Mouse (Mus musculus): ENCODE data around the gene Bach1. TPM values are rescaled to one million over a fixed set of nuclear protein-coding genes. Genes with fewer than 3 reads are reported as not detected.
A peak's percentile ranks its signal among the peaks of the same experiment; 100 is the strongest.

Bach1 gene
- polyA plus RNA-seq, 2 experiments, result 4.2 to 5.4 TPM

- Histone ChIP-seq H3K4me1 (replicated peaks; ENCODE audit: control insufficient read depth in 2 of 2, insufficient read depth in 2 of 2, low read length in 1 of 2) (peaks cover 53 to 54% of the 10 kb centered on the region in 2 experiments), H3K27ac (peak overlapping the region; percentile 90), H3K9ac (replicated peaks) (peak overlapping the region; percentile 96), H3K36me3 (replicated peaks; ENCODE audit: control insufficient read depth, insufficient read depth, low read depth) (no peaks in the 10 kb centered on the region), H3K27me3 (ENCODE audit: control insufficient read depth, insufficient read depth, low read length) (no peaks in the 10 kb centered on the region), H3K4me3 (ENCODE audit: insufficient read depth in 1 of 2, low read depth in 2 of 2, low read length in 2 of 2) (peak overlapping the region; percentile 81 to 89), H3K9me3 (ENCODE audit: control insufficient read depth, low read length) (no peaks in the 10 kb centered on the region), H3K4me2 (ENCODE audit: low read depth) (peak overlapping the region; percentile 66)
- TF ChIP-seq EP300 (IDR thresholded peaks at IDR 0.05; ENCODE audit: low read depth), result no peak
- TF ChIP-seq CTCF (IDR thresholded peaks at IDR 0.05; ENCODE audit: low read depth), result no peak
- no peak for ATAC-seq (ENCODE audit: insufficient read depth)
- DNase-seq (ENCODE audit: low read depth in 3 of 3, low spot score in 3 of 3), result no peak
- 18% methylated on average over 3 of the region's 3 CpGs for WGBS (ENCODE audit: insufficient replicate concordance)
Measured at GRCm38 (mm10) chr16:87700395-87700765, 1.6 kb downstream of the Bach1 start.

- H3K9me3 ChIP-seq (ENCODE audit: control insufficient read depth, low read length), result no peaks in the 10 kb centered on the region
- H3K4me3 ChIP-seq (ENCODE audit: insufficient read depth in 1 of 2, low read depth in 2 of 2, low read length in 2 of 2), result no peak overlapping the region
- H3K36me3 ChIP-seq (replicated peaks; ENCODE audit: control insufficient read depth, insufficient read depth, low read depth), result no peaks in the 10 kb centered on the region
- H3K27ac ChIP-seq, result no peak overlapping the region
- no peaks in the 10 kb centered on the region for H3K27me3 ChIP-seq (ENCODE audit: control insufficient read depth, insufficient read depth, low read length)
- no peak for DNase-seq (ENCODE audit: low read depth in 3 of 3, low spot score in 3 of 3)
- WGBS (ENCODE audit: insufficient replicate concordance), result 60% methylated on average over 2 of the region's 2 CpGs
- no peak overlapping the region; the same call in 1 of the 2 replicates for H3K9ac ChIP-seq (replicated peaks)
- ATAC-seq (ENCODE audit: insufficient read depth), result no peak
- TF ChIP-seq CTCF (IDR thresholded peaks at IDR 0.05; ENCODE audit: low read depth) (no peak), EP300 (IDR thresholded peaks at IDR 0.05; ENCODE audit: low read depth) (no peak)
- peak overlapping the region; percentile 44; the same call in 1 of the 2 replicates for H3K4me2 ChIP-seq (ENCODE audit: low read depth)
- H3K4me1 ChIP-seq (replicated peaks; ENCODE audit: control insufficient read depth in 2 of 2, insufficient read depth in 2 of 2, low read length in 1 of 2), result peaks cover 65 to 69% of the 10 kb centered on the region in 2 experiments
Measured at GRCm38 (mm10) chr16:87701891-87702290, 3.1 kb downstream of the Bach1 start.

- ATAC-seq (ENCODE audit: insufficient read depth) (no peak), DNase-seq (ENCODE audit: low read depth in 3 of 3, low spot score in 3 of 3) (no peak)
- TF ChIP-seq EP300 (IDR thresholded peaks at IDR 0.05; ENCODE audit: low read depth) (no peak), CTCF (IDR thresholded peaks at IDR 0.05; ENCODE audit: low read depth) (no peak)
- H3K27me3 ChIP-seq (ENCODE audit: control insufficient read depth, insufficient read depth, low read length), result no peaks in the 10 kb centered on the region
- H3K9me3 ChIP-seq (ENCODE audit: control insufficient read depth, low read length), result no peaks in the 10 kb centered on the region
- no peak overlapping the region for H3K9ac ChIP-seq (replicated peaks)
- H3K4me2 ChIP-seq (ENCODE audit: low read depth), result peak overlapping the region; percentile 84
- H3K36me3 ChIP-seq (replicated peaks; ENCODE audit: control insufficient read depth, insufficient read depth, low read depth), result no peaks in the 10 kb centered on the region
- H3K4me1 ChIP-seq (replicated peaks; ENCODE audit: control insufficient read depth in 2 of 2, insufficient read depth in 2 of 2, low read length in 1 of 2), result peaks cover 66 to 68% of the 10 kb centered on the region in 2 experiments
- H3K27ac ChIP-seq, result peak overlapping the region; percentile 67; the same call in 1 of the 2 replicates
- 87% methylated on average over 5 of the region's 5 CpGs for WGBS (ENCODE audit: insufficient replicate concordance)
- no peak overlapping the region for H3K4me3 ChIP-seq (ENCODE audit: insufficient read depth in 1 of 2, low read depth in 2 of 2, low read length in 2 of 2)
Measured at GRCm38 (mm10) chr16:87702881-87703280, 4.1 kb downstream of the Bach1 start.

DNA sequence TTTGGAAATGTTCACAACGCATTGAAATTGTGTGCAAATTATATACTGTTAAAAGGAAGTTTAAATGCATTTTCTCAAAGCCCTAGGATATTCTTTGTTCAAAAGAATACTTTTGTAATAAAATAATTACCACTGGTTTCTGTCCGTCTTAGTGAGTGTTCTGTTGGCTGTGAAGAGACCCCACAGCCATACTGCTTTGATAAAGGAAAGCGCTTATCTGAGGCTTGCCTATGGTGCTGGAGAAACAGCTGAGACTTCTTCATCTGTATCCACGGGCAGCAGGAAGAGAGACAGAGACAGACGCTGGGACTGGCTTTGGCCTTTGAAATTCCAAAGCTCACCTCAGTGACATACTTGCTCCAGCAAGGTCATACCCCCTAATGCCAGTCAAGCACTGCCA lies 5.5 kb downstream of the Bach1 start:
- H3K27ac ChIP-seq, result peak overlapping the region; percentile 67
- no peaks in the 10 kb centered on the region for H3K36me3 ChIP-seq (replicated peaks; ENCODE audit: control insufficient read depth, insufficient read depth, low read depth)
- H3K4me1 ChIP-seq (replicated peaks; ENCODE audit: control insufficient read depth in 2 of 2, insufficient read depth in 2 of 2, low read length in 1 of 2), result peaks cover 75% of the 10 kb centered on the region in 2 experiments
- peak overlapping the region; percentile 57 for H3K9ac ChIP-seq (replicated peaks)
- DNase-seq (ENCODE audit: low read depth in 3 of 3, low spot score in 3 of 3) (peak in 2 of 3 experiments; percentile 41 to 45), ATAC-seq (ENCODE audit: insufficient read depth) (no peak)
- 25% methylated on average over 5 of the region's 5 CpGs for WGBS (ENCODE audit: insufficient replicate concordance)
- peak; percentile 71 for TF ChIP-seq EP300 (IDR thresholded peaks at IDR 0.05; ENCODE audit: low read depth)
- TF ChIP-seq CTCF (IDR thresholded peaks at IDR 0.05; ENCODE audit: low read depth), result no peak
- peak overlapping the region; percentile 9 to 33; a peak in 3 of 4 replicates for H3K4me3 ChIP-seq (ENCODE audit: insufficient read depth in 1 of 2, low read depth in 2 of 2, low read length in 2 of 2)
- H3K4me2 ChIP-seq (ENCODE audit: low read depth), result peak overlapping the region; percentile 84
- H3K27me3 ChIP-seq (ENCODE audit: control insufficient read depth, insufficient read depth, low read length), result no peaks in the 10 kb centered on the region
- H3K9me3 ChIP-seq (ENCODE audit: control insufficient read depth, low read length), result no peaks in the 10 kb centered on the region

- TF ChIP-seq EP300 (IDR thresholded peaks at IDR 0.05; ENCODE audit: low read depth) (peak; percentile 78), CTCF (IDR thresholded peaks at IDR 0.05; ENCODE audit: low read depth) (no peak)
- DNase-seq (ENCODE audit: low read depth in 3 of 3, low spot score in 3 of 3) (peak; percentile 62 to 73 (median 69)), ATAC-seq (ENCODE audit: insufficient read depth) (peak; percentile 88)
- 9% methylated on average over 19 of the region's 19 CpGs for WGBS (ENCODE audit: insufficient replicate concordance)
- Histone ChIP-seq H3K4me1 (replicated peaks; ENCODE audit: control insufficient read depth in 2 of 2, insufficient read depth in 2 of 2, low read length in 1 of 2) (peaks cover 80 to 85% of the 10 kb centered on the region in 2 experiments), H3K4me2 (ENCODE audit: low read depth) (peak overlapping the region; percentile 84), H3K27ac (peak overlapping the region; percentile 83), H3K9ac (replicated peaks) (peak overlapping the region; percentile 60), H3K27me3 (ENCODE audit: control insufficient read depth, insufficient read depth, low read length) (no peaks in the 10 kb centered on the region), H3K4me3 (ENCODE audit: insufficient read depth in 1 of 2, low read depth in 2 of 2, low read length in 2 of 2) (peak overlapping the region; percentile 45 to 51), H3K36me3 (replicated peaks; ENCODE audit: control insufficient read depth, insufficient read depth, low read depth) (no peaks in the 10 kb centered on the region), H3K9me3 (ENCODE audit: control insufficient read depth, low read length) (no peaks in the 10 kb centered on the region)
Measured at GRCm38 (mm10) chr16:87705892-87706589, 7.3 kb downstream of the Bach1 start.
